Mouse (Mus musculus) embryonic fibroblast, embryonic 13.5 days (primary cell): ENCODE results near the gene Nlrp10.

Experiments used
- CTCF ChIP-seq: IDR thresholded peaks from 2 replicates; pipeline ENCODE4 v1.5.1; 2011; ENCODE audit warnings: mild to moderate bottlenecking, control low read depth, low read length, moderate library complexity, borderline replicate concordance; ENCODE audit not compliant: insufficient read depth
- POLR2A ChIP-seq: IDR thresholded peaks from 2 replicates; pipeline ENCODE4 v1.6.1; 2011; ENCODE audit warnings: low read depth, mild to moderate bottlenecking, control low read depth, low read length, moderate library complexity

GRCm38 (mm10) chr7:108950762-108951331 lies 20.9 kb upstream of the Nlrp10 start:
- TF ChIP-seq CTCF (no peak), POLR2A (no peak)
